Mouse (Mus musculus): Measurements from ENCODE around the gene Wdr73.
A peak's percentile ranks its signal among the peaks of the same experiment; 100 is the strongest.

Wdr73 gene

GRCm38 (mm10) chr7:80855316-80855715 is 45.8 kb downstream of the Wdr73 start:
- DNase-seq (ENCODE audit: low read depth), result no peak

DNA sequence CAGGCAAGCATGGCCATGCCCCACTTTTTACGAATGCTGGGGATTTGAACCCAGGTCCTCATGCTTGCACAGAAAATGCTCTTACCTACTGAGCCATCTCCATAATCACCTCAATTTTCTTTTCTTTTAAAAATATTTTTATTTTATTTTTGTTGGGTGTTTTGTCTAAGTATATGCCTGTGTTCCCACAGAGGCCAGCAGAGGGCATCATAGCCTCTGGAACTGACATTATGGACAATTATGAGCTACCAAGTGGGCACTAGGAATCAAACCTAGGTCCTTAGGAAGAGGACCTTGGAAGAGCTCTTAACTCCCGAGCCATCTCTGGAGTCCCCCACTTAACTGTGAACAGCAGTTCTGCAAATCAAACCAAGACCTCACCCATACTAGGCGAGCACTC is 47.9 kb downstream of the Wdr73 start:
- DNase-seq (ENCODE audit: low read depth), result no peak

- no peak for DNase-seq (ENCODE audit: low read depth)
These were observed 50.5 kb downstream of the Wdr73 start for GRCm38 (mm10) chr7:80850520-80850919.

GRCm38 (mm10) chr7:80849710-80850109 is 51.4 kb downstream of the Wdr73 start:
- peak; percentile 84 for DNase-seq (ENCODE audit: low read depth)

DNA sequence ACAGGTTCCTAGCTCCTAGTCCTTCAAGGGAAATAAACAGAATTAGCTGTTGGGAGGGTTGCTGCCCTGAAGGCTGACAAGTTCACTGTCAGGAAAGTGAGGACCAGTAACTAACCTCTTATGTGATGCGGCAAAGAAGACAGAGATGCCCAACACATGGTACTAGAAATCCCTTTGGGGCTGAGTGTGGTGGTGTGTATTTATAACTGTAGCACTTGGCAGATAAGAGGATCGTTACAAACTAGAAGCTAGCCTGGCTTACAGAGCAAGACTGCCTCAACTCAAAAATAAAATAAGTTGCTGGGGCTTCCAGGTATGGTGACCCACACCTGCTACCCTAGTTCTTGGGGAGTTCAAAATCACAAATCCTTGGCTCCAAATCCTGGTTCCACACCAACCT is 51.8 kb downstream of the Wdr73 start:
- DNase-seq (ENCODE audit: low read depth), result no peak

- DNase-seq (ENCODE audit: low read depth), result no peak
These were observed 54.4 kb downstream of the Wdr73 start for GRCm38 (mm10) chr7:80846709-80847108.

- DNase-seq (ENCODE audit: low read depth), result no peak
These were observed 54.8 kb downstream of the Wdr73 start for GRCm38 (mm10) chr7:80846280-80846678.

GRCm38 (mm10) chr7:80845621-80846279 is 55.3 kb downstream of the Wdr73 start:
- no peak for DNase-seq (ENCODE audit: low read depth)

DNA sequence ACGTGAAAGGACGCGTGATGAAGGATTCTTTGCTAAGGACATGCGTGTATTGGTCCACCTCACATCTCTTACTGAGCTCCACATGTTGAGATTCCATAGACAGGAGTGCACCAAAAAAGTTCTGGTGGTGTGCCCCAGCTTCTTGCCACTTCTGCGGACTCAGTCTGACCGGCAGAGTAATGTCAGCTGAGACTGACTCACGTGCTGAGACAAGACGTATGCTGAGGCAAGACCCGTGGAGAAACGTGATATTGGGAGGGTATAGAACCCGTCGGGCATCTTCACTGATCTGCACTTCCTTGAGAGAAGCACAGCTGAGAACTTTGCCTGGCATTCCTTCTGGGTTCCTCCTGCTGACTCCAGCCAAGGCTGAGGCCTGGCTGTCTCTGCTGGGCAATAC is 56.4 kb downstream of the Wdr73 start:
- no peak for DNase-seq (ENCODE audit: low read depth)

GRCm38 (mm10) chr7:80843910-80844640 is 57.0 kb downstream of the Wdr73 start:
- no peak for DNase-seq (ENCODE audit: low read depth)

DNA sequence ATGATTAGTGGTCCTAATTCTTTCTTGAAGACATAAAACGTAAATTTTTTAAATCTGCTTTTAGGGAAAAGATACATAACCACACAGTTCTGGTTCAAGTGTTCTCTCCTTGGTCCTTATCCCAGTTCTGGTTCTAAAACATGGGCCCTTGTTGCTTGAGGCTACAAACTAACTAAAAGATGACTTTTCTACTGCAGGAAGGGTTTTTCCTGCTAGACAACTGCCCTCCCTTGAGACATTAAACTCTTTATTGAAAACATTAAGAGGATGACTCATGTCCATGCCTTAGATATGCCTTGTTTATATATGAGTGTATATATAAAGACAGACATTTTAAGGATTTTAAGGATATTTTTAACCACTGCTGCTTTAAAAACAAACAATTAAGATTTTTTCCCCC is 57.9 kb downstream of the Wdr73 start:
- DNase-seq (ENCODE audit: low read depth), result no peak

- no peak for DNase-seq (ENCODE audit: low read depth)
These were observed 58.9 kb downstream of the Wdr73 start for GRCm38 (mm10) chr7:80842132-80842531.

DNA sequence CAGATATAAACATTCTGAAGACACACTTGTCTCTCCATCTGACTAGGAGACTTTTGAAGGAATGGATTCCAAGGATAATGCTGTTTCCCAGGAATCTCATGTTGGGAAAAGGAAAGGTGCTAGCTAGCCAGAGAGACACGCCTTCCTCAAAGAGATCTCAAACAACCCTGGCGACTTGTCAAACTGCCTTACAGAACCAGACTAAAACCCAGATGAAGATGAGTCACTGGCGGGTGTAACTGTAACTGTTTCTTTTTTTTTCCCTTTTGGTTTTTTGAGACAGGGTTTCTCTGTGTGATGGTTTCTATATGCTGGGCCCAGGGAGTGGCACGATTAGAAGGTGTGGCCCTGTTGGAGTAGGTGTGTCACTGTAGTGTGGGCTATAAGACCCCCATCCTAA is 60.1 kb downstream of the Wdr73 start:
- DNase-seq (ENCODE audit: low read depth), result peak; percentile 44
